Mouse (Mus musculus): ENCODE measurements around the gene Nol4l.

Gene Nol4l

GRCm38 (mm10) chr2:153481108-153481860, 48.5 kb downstream of the Nol4l start:
- peak in 1 of 2 experiments; percentile 23 for DNase-seq

DNA sequence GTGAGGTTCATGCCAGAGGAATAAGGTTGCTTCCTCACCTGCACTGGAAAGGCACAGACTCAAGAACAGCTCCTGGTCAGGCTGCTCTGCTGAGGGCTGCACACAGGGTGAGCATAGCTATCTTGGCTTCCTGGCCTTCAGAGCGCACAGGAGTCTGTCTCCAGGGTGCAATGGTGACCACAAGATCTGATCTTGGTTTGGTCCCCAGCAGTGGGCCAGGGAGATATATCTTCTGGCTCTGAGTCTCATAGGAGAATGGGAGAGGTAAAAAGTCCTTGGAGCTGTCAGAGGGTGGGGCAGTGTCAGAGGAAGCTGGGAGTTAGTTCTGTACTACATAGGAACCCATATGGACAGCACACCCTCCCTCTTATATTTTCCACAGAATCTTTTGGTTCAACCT, 50.3 kb downstream of the Nol4l start:
- no peak for DNase-seq

DNA sequence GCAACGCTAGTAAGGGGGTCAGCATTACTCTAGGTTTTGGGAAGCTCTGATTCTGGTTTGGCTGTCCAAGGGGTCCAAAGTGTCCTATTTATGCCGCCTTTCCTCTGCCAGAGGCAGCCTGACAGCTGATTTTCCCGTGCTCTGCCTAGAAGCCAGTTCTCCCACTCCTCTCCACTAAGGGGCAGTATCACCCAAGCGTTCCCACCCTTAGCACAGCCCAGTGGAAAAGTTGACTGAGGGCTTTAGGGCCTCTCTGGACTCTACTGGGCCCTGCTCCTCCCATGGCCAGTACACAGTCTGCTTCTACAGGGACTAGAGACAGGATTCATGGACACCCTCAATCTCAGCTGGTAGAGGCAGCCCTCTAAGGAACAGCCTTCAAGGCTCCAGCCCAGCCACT, 51.2 kb downstream of the Nol4l start:
- peak; percentile 77 to 81 for DNase-seq

DNA sequence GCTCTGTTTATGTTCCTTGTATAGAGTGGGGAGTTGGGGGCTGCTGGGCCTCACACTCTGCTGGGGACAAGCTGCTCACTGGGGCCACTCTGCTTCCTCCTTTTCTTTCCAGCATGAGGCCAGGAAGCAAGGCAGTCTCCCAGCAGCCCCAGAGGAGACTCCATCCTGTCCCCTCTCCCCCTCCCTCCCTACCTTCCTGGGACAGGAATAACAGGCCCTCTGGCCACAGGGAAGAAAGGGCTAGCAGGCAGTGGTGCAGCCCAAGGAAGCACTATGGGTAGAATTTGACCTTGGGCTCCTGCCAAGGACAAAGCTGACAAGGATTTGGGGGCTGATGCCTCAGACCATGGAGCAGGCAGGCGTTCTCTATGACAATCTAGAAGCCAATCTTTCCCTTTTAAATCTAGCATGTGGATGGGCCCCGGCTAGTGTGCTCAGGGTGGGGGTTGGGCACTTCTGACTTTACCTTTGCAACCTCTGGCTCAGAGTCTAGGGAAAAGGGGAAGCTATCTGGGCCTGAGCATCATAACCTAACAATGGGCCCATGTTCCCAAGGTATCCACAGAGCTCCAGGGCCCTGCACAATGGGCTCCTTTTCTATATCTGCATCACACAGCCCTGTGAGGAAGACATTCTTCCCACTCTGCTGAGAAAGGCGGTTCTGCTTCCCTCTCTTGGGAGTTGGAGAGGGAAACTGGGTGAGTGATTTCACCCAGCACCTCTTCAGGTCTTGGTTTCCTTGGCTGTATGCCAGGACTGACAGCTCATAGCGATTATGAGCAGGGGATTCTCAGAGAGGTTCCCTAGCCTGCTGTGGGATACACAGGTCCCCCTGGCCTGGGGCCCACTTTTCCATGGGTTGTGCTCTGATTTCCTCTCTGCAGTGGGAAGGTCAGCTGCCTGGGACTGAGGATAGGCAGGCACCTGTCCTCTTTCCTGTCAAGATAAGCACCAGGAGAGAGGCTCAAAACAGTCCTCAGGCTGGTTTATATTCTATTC, 54.4 kb downstream of the Nol4l start:
- peak; percentile 25 to 42 for DNase-seq

- DNase-seq, result peak in 1 of 2 experiments; percentile 35
These were observed 58.8 kb downstream of the Nol4l start for GRCm38 (mm10) chr2:153470983-153471382.

DNA sequence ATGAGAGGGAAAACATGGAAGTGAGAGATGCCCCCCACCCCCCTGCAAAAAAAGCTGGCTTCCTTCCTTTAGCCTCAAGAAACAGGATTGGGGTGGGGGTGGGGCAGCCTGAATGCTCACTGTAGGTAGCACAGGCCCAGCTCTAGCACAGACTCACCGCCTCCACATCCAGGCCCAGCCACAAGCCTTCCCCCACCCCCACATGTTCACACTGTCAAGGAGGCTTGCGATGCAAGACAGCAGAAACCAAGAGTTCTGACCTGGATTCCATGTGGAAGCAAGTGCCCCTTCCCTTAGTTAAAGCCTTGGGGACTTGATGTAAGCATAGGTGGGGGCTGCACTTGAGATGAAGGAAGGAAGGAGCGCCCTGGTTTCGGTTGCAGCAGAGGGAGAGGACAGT, 60.0 kb downstream of the Nol4l start:
- no peak for DNase-seq

- no peak for DNase-seq
These were observed 60.5 kb downstream of the Nol4l start for GRCm38 (mm10) chr2:153469317-153469716.

GRCm38 (mm10) chr2:153467372-153467771, 62.4 kb downstream of the Nol4l start:
- DNase-seq, result no peak

DNA sequence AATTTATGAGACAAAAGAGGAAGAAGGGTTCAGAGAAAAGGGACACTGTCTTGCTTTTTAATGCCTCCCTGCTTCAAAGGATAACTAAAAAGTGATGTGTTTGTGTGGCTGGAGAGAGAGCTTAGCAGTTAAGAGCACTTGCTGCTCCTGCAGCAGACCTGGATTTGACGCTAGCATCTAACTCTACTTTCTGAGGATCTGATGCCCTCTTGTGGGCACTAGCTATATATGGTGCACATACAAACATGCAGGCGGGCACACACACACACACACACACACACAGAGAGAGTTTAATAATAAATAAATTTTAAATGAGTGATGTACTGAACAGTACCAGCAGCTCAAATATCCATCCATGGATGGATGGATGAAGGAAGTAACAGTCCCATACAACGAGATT, 66.5 kb downstream of the Nol4l start:
- no peak for DNase-seq

DNA sequence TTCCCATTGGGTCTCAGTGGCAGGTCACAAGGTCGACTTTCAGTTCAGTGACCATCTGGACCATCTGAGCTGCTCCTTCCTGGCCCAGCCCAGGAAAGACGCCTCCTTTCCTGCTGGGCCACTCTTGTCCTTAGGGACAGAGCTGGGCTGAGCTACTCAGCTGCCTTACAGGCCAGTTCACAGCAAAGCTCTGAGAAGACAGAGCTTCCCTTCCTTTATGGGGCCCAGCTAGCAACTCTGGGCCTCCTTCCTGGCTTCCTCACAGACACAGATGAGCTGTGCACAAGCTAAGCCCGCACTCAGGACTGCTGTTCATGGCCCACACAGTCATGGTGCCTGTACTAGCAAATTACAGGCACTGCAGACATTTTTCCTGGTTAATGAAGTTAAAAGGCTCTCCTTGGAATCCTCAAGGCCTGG, 71.7 kb downstream of the Nol4l start:
- DNase-seq, result no peak

DNA sequence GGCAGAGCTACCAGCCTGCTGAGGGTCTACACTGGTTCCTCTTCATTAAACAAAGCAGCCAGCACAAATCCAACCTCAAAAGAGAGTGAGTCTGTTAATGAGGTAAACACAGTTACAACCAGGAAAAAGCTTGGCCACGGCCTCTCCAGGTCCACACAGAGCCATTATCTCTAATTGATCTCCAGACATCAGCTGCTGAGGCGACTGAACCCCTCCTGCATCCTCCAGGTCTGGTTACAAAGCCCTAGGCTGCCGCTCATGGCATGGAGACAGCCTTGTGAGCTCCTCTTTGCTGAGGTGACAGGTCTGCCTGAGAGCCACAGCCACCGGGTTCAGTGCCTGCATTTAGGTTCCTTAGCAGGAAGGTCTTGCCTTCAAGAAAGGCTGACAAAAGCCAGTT, 72.3 kb downstream of the Nol4l start:
- DNase-seq, result no peak

GRCm38 (mm10) chr2:153454841-153455506, 74.8 kb downstream of the Nol4l start:
- no peak for DNase-seq

GRCm38 (mm10) chr2:153453961-153454759, 75.6 kb downstream of the Nol4l start:
- peak; percentile 79 to 89 for DNase-seq

DNA sequence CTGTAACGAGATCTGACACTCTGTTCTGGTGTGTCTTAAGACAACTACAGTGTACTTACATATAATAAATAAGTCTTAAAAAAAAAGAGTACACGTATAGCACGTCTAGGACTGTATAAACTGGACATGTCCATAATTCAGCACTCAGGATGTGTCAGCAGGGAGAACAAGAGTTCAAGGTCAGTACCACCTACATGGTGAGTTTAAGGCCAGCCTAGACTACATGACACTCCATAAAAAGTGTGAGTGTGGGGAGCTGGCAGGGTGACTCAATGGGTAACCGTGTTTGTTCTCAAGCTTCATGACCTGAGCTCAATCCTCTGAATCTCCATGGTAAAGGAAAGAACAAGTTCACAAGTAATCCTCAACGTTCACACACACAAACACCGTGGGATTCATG, 81.3 kb downstream of the Nol4l start:
- DNase-seq, result no peak

DNA sequence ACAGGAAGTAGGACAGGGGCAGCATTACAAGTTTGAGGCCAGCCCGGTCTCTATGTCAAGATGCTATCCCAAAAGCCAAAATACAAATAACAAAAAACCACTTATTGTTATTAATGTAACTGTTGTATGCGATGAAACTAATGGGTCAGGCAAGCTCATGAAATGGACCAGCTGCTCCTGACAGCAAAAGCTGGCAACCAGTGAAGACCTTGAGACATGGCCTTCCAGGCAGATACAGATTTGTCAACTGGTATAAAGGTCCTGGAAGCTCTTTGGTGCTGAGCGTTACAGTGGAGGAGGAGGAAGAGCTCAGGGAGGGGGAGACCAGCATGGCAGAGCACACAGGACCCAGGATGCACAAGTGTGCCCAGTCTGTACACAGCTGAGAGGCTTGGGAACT, 82.1 kb downstream of the Nol4l start:
- no peak for DNase-seq

- DNase-seq, result no peak
These were observed 83.3 kb downstream of the Nol4l start for GRCm38 (mm10) chr2:153446476-153446875.

- peak; percentile 64 to 73 for DNase-seq
These were observed 83.8 kb downstream of the Nol4l start for GRCm38 (mm10) chr2:153446017-153446408.

DNA sequence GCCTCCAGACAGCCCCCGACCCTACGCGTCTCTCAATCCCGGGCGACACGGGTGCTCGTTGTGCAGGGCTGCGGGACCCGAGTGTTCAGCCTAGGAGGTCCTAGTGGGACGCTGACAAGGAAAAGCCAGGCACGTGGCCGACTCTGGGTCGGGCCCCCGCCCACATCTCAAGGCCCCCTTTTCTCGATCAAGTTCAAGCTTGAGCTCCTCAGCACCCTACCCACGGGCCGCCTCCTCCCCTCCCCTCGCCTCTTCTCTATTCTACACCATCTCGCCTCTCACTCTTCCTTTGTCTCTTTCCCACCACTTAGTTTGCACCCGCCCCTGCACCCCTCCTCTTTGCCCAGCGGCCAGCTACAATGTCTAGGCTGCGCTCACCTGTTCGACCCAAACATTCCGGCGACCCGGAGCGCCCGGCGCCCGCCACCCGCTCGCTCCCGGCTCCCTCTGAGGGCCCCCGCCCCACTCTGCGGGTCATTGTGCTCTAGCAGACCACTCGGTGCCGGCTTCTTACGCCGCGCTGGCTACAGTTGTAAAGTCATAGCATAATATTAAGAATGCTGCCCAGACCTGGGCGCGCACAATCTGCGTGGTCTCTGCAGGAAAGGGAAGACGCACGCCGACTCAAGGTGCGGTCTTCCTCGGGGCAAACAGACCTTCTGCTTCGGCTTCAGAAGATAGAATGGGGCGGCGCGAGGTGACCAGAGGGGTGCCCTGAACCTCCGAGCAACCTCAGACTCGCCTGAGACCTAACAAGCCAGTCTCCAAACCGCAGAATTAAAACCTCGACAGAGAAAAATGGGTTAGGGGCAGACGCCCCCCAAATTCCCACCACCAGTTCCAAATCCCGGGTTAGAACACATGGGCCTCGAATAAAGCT, 84.4 kb downstream of the Nol4l start:
- DNase-seq, result peak in 1 of 2 experiments; percentile 31

DNA sequence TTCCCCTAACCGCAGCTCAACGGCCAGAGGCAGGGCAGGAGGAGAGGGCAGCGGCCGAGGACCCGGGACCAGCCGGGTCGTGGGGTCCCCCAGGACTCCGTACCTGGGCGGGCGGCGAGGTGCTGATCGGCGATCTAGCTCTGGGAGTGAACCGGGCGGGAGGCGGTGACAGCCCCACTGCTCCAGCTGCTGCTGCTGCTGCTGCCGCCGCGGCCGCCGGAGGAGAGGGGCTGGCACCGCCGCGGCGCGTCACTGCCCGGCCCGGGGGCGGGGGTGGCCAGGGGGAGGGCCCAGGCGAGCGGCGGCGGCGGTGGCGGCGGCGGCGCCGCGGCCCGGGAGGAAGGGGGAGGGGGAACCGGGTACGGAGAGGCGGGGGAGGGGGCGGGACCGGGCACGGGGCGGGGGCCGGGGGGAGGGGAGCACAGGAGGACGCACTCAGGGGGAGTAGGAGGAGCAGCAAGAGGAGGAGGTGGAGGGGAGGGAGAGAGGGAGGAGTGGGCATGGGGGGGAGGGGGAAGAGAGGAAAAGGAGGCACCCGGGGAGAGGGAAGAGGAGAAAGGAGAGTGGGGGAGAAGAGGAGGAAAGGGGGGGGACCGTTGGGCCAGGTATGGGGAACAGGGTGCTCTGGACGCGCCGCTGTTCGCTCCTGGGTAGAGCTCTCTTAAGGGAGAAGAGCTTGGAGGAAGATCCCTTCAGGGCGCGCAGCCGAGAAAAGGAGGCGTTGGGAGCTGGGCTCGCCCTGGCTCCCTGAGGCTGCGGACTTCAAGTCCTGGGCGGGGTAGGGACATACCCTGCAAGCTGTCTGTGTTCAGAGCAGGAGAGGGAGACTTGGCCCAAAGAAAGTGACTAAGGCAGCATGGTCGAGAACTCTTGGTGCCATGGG, 85.3 kb downstream of the Nol4l start:
- peak; percentile 44 to 49 for DNase-seq

All from cerebellum, adult 18-20 months (tissue).